Mouse (Mus musculus) hindbrain, embryonic 13.5 days (tissue): ENCODE results near the gene H2-Ob. TPM values are rescaled to one million over a fixed set of nuclear protein-coding genes. Genes with fewer than 3 reads are reported as not detected.
A peak's percentile ranks its signal among the peaks of the same experiment; 100 is the strongest.
"Not testable (repeated sequence)": the region's sequence is repeated elsewhere in the genome, so short reads cannot be mapped to it uniquely, and the experiment has no call there.

Experiments used
- ATAC-seq: fragments of 200-750 bp; cut with Nextera tagmentation; 2 replicates; pipeline ENCODE4 v1.8.0; 2017; ENCODE audit warnings: moderate TSS enrichment; ENCODE audit not compliant: low FRiP score
- H3K27ac ChIP-seq: fragments of 300-500 bp; sonication (generic); 2 replicates; pipeline ENCODE4 v1.5.1; 2015; ENCODE audit warnings: inconsistent platforms, mild to moderate bottlenecking, moderate library complexity
- H3K27me3 ChIP-seq: fragments of 300-500 bp; sonication (generic); 2 replicates; pipeline ENCODE4 v1.6.1; 2015; ENCODE audit warnings: mild to moderate bottlenecking, inconsistent platforms
- H3K36me3 ChIP-seq: fragments of 300-500 bp; sonication (generic); 2 replicates; pipeline ENCODE4 v1.6.1; 2015; ENCODE audit warnings: mild to moderate bottlenecking, inconsistent platforms
- H3K4me1 ChIP-seq: fragments of 300-500 bp; sonication (generic); replicated peaks from 2 replicates; pipeline ENCODE4 v1.6.1; 2015; ENCODE audit warnings: inconsistent platforms
- H3K4me2 ChIP-seq: fragments of 300-500 bp; sonication (generic); 2 replicates; pipeline ENCODE4 v1.6.1; 2015; ENCODE audit warnings: inconsistent platforms, mild to moderate bottlenecking, moderate library complexity
- H3K4me3 ChIP-seq: fragments of 300-500 bp; sonication (generic); 2 replicates; pipeline ENCODE4 v1.5.1; 2015; ENCODE audit warnings: mild to moderate bottlenecking, inconsistent platforms
- H3K9ac ChIP-seq: fragments of 300-500 bp; sonication (generic); 2 replicates; pipeline ENCODE4 v1.6.1; 2015; ENCODE audit warnings: mild to moderate bottlenecking, inconsistent platforms
- H3K9me3 ChIP-seq: fragments of 300-500 bp; sonication (generic); 2 replicates; pipeline ENCODE4 v1.6.1; 2016; ENCODE audit warnings: inconsistent platforms
- WGBS: fragments of 180-500 bp; shearing (Covaris S2); methylation state at CpG from one replicate; pipeline ENCODE4 v1.1.7; 2015; 5-methylcytosine and 5-hydroxymethylcytosine counted together
- polyA plus RNA-seq: library from polyadenylated mRNA; unstranded; fragments of >200 nt; fragmentation: Nextera tagmentation; extraction: Ambion mirVana; gene quantifications from 2 replicates; pipeline ENCODE4 v1.2.1, GENCODE M21; 2015

Gene H2-Ob
- polyA plus RNA-seq, 1 experiment from 2014 or later: 0.06 TPM

GRCm38 (mm10) chr17:34209680-34210079 is 29.0 kb upstream of the H2-Ob start:
- Histone ChIP-seq H3K4me1 (peaks cover 10% of the 10 kb centered on the region), H3K4me3 (no peak overlapping the region), H3K9me3 (no peaks in the 10 kb centered on the region), H3K4me2 (no peak overlapping the region), H3K9ac (no peak overlapping the region), H3K36me3 (no peaks in the 10 kb centered on the region), H3K27me3 (peaks cover 89% of the 10 kb centered on the region), H3K27ac (no peak overlapping the region)
- 52% methylated on average over 3 of the region's 3 CpGs for WGBS
- ATAC-seq: no peak

GRCm38 (mm10) chr17:34210599-34210998 is 28.1 kb upstream of the H2-Ob start:
- Histone ChIP-seq H3K9me3 (no peaks in the 10 kb centered on the region), H3K4me1 (peaks cover 6% of the 10 kb centered on the region), H3K27me3 (peaks cover 88% of the 10 kb centered on the region), H3K9ac (no peak overlapping the region), H3K36me3 (no peaks in the 10 kb centered on the region), H3K27ac (no peak overlapping the region), H3K4me3 (no peak overlapping the region), H3K4me2 (no peak overlapping the region)
- WGBS: 80% methylated on average over 3 of the region's 3 CpGs
- ATAC-seq: no peak

- ATAC-seq: no peak
- H3K9ac ChIP-seq: peak overlapping the region; percentile 49; the same call in 1 of the 2 replicates
- H3K27ac ChIP-seq: no peak overlapping the region
- H3K36me3 ChIP-seq: no peaks in the 10 kb centered on the region
- peaks cover 80% of the 10 kb centered on the region for H3K27me3 ChIP-seq
- H3K4me1 ChIP-seq: peaks cover 6% of the 10 kb centered on the region
- 0 out of 2 replicates have a peak overlapping the region, but pooled peaks have one; percentile 19 for H3K4me2 ChIP-seq
- no peaks in the 10 kb centered on the region for H3K9me3 ChIP-seq
- WGBS: 23% methylated on average over 23 of the region's 23 CpGs
- H3K4me3 ChIP-seq: no peak overlapping the region
These were observed 26.8 kb upstream of the H2-Ob start for GRCm38 (mm10) chr17:34211746-34212365.

- Histone ChIP-seq H3K4me2 (peak overlapping the region; percentile 26), H3K27me3 (peaks cover 64% of the 10 kb centered on the region), H3K27ac (no peak overlapping the region), H3K9ac (peak overlapping the region; percentile 29), H3K4me1 (peaks cover 6% of the 10 kb centered on the region), H3K4me3 (peak overlapping the region; percentile 1; the same call in 1 of the 2 replicates), H3K36me3 (no peaks in the 10 kb centered on the region), H3K9me3 (no peaks in the 10 kb centered on the region)
- no peak for ATAC-seq
- 56% methylated on average over 21 of the region's 21 CpGs for WGBS
These were observed 24.8 kb upstream of the H2-Ob start for GRCm38 (mm10) chr17:34213936-34214335.

GRCm38 (mm10) chr17:34215176-34215575 is 23.5 kb upstream of the H2-Ob start:
- H3K27me3 ChIP-seq: peaks cover 56% of the 10 kb centered on the region
- no peak overlapping the region for H3K9ac ChIP-seq
- peaks cover 6% of the 10 kb centered on the region for H3K4me1 ChIP-seq
- no peaks in the 10 kb centered on the region for H3K36me3 ChIP-seq
- H3K4me3 ChIP-seq: no peak overlapping the region
- WGBS: 86% methylated on average over 12 of the region's 12 CpGs
- ATAC-seq: no peak
- no peak overlapping the region for H3K27ac ChIP-seq
- H3K9me3 ChIP-seq: no peaks in the 10 kb centered on the region
- H3K4me2 ChIP-seq: no peak overlapping the region

GRCm38 (mm10) chr17:34217216-34217928 is 21.3 kb upstream of the H2-Ob start:
- Histone ChIP-seq H3K36me3 (no peaks in the 10 kb centered on the region), H3K9ac (no peak overlapping the region), H3K4me1 (no peaks in the 10 kb centered on the region), H3K4me3 (no peak overlapping the region), H3K9me3 (no peaks in the 10 kb centered on the region), H3K27me3 (peaks cover 35% of the 10 kb centered on the region), H3K27ac (no peak overlapping the region), H3K4me2 (no peak overlapping the region)
- ATAC-seq: no peak
- 91% methylated on average over 8 of the region's 8 CpGs for WGBS

GRCm38 (mm10) chr17:34217986-34218385 is 20.7 kb upstream of the H2-Ob start:
- 86% methylated on average over 5 of the region's 5 CpGs for WGBS
- Histone ChIP-seq H3K9me3 (no peaks in the 10 kb centered on the region), H3K27ac (no peak overlapping the region), H3K4me2 (no peak overlapping the region), H3K9ac (no peak overlapping the region), H3K27me3 (peaks cover 29% of the 10 kb centered on the region), H3K4me3 (no peak overlapping the region), H3K36me3 (no peaks in the 10 kb centered on the region), H3K4me1 (no peaks in the 10 kb centered on the region)
- ATAC-seq: no peak

GRCm38 (mm10) chr17:34218675-34219074 is 20.0 kb upstream of the H2-Ob start:
- Histone ChIP-seq H3K9me3 (no peaks in the 10 kb centered on the region), H3K9ac (no peak overlapping the region), H3K4me1 (no peaks in the 10 kb centered on the region), H3K4me3 (no peak overlapping the region), H3K4me2 (no peak overlapping the region), H3K27ac (no peak overlapping the region), H3K27me3 (peaks cover 22% of the 10 kb centered on the region), H3K36me3 (no peaks in the 10 kb centered on the region)
- no peak for ATAC-seq
- 78% methylated on average over 11 of the region's 11 CpGs for WGBS

- H3K4me1 ChIP-seq, H3K9me3 ChIP-seq, H3K36me3 ChIP-seq, H3K4me2 ChIP-seq, H3K27ac ChIP-seq, H3K4me3 ChIP-seq, ATAC-seq, H3K9ac ChIP-seq: not testable (repeated sequence)
- 97% methylated on average over 9 of the region's 11 CpGs for WGBS
- H3K27me3 ChIP-seq: peaks cover 18% of the 10 kb centered on the region
These were observed 19.6 kb upstream of the H2-Ob start for GRCm38 (mm10) chr17:34219096-34219495.

GRCm38 (mm10) chr17:34219801-34220200 is 18.9 kb upstream of the H2-Ob start:
- not testable (repeated sequence) for H3K9me3 ChIP-seq, H3K4me3 ChIP-seq, H3K4me1 ChIP-seq, ATAC-seq, H3K9ac ChIP-seq, H3K4me2 ChIP-seq, H3K27ac ChIP-seq, H3K36me3 ChIP-seq
- 97% methylated on average over 4 of the region's 7 CpGs for WGBS
- H3K27me3 ChIP-seq: peaks cover 11% of the 10 kb centered on the region

GRCm38 (mm10) chr17:34220401-34220800 is 18.3 kb upstream of the H2-Ob start:
- not testable (repeated sequence) for H3K27ac ChIP-seq, H3K4me1 ChIP-seq, ATAC-seq, H3K9ac ChIP-seq, H3K4me2 ChIP-seq, H3K9me3 ChIP-seq, H3K4me3 ChIP-seq, H3K36me3 ChIP-seq, H3K27me3 ChIP-seq
- 97% methylated on average over 10 of the region's 16 CpGs for WGBS

- H3K27ac ChIP-seq: no peak overlapping the region
- 0 out of 2 replicates have a peak, but pooled peaks cover 5% of the 10 kb centered on the region for H3K9me3 ChIP-seq
- H3K36me3 ChIP-seq: no peaks in the 10 kb centered on the region
- no peak for ATAC-seq
- WGBS: 87% methylated on average over 3 of the region's 3 CpGs
- no peaks in the 10 kb centered on the region for H3K27me3 ChIP-seq
- no peak overlapping the region for H3K9ac ChIP-seq
- H3K4me2 ChIP-seq: no peak overlapping the region
- no peak overlapping the region for H3K4me3 ChIP-seq
- no peaks in the 10 kb centered on the region for H3K4me1 ChIP-seq
These were observed 13.9 kb upstream of the H2-Ob start for GRCm38 (mm10) chr17:34224816-34225215.

GRCm38 (mm10) chr17:34225426-34225825 is 13.3 kb upstream of the H2-Ob start:
- Histone ChIP-seq H3K4me3 (no peak overlapping the region), H3K27ac (no peak overlapping the region), H3K9ac (no peak overlapping the region), H3K27me3 (no peaks in the 10 kb centered on the region), H3K9me3 (0 out of 2 replicates have a peak, but pooled peaks cover 5% of the 10 kb centered on the region), H3K4me1 (no peaks in the 10 kb centered on the region), H3K36me3 (no peaks in the 10 kb centered on the region), H3K4me2 (no peak overlapping the region)
- WGBS: 95% methylated on average over 8 of the region's 8 CpGs
- ATAC-seq: no peak
